Mouse (Mus musculus) kidney, adult 8-10 months (tissue): ENCODE results near the gene Ceacam18.
A peak's percentile ranks its signal among the peaks of the same experiment; 100 is the strongest.
"Not testable (repeated sequence)": the region's sequence is repeated elsewhere in the genome, so short reads cannot be mapped to it uniquely, and the experiment has no call there.

Source experiments
- DNase-seq, 2 experiments: peaks; one replicate each; pipeline ENCODE4 v3.0.0; 2022

Gene Ceacam18

DNA sequence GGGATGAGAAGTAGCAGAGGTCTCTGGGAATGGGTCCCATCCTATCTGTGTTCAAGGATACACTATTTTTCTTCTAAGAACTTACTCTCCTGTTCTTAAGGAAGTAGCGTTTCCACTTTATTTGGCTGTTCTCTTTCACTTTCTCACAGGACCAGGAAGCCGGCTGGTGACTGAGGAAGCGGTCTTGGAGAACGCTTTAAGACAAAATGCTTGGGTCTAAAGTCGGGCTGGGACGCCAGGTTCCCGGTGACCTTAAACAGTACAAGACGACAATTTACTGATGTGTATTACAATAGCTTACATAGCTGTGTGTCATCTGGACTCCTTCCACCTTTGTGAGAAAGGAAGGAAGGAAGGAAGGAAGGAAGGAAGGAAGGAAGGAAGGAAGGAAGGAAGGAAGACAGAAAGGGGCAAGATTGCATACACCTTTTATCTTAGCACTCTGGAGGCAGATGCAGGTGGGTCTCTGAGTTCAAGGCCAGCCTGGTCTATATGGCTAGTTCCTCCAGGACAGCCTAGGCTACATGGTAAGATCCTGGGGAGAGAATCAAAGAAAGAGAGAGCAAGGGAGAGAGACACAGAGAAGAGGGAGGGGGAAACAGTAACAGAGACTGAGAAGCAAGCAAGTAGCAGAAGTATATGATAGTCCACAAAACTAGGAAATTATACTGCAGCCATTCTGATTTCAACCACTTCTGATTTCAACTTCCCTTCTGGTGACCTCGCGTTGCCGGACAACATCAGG is 36.7 kb downstream of the Ceacam18 start:
- peak in 1 of 2 experiments; percentile 14 for DNase-seq

DNA sequence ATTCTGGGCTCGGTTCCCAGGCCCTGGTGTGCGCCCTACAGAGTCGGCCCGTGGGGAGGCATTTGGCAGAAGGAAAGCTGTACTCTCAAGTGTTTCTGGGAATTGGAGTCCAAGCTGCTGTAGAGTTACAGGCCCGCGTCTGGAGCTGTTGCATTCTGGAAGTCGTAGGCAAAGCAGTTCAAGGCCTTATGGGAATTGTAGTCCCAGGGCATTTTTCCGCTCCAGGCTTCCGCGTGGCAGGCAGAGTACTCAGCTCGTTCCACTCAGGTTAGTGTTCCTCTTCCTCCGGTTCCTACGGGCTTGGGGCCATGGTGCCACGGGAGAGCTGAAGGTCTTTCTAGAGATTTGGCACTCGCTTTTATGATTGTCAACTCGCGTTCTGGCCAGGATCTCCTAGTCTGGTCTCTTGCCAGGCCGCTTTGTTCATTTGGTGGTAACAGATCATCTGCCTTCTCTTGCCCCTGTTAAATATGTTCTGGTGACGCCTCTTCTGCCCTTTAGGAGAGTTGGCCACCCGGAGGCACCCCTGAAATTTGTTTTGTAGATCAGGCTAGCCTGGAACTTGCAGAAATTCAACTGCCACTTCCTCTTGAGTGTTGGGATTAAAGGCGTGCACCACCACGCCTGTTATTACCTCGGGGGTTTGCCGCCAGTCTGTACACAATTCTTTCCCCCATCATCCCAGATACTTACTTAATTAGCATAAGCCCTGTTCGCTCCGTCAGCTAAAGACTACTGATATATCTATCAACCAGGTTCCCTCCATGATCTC is 37.5 kb downstream of the Ceacam18 start, which contains the start of gene Ctu1:
TSS of gene Ctu1 (plus strand) at position 208 of the 772 bp plus-strand sequence.
- peak; percentile 93 to 97 for DNase-seq

DNA sequence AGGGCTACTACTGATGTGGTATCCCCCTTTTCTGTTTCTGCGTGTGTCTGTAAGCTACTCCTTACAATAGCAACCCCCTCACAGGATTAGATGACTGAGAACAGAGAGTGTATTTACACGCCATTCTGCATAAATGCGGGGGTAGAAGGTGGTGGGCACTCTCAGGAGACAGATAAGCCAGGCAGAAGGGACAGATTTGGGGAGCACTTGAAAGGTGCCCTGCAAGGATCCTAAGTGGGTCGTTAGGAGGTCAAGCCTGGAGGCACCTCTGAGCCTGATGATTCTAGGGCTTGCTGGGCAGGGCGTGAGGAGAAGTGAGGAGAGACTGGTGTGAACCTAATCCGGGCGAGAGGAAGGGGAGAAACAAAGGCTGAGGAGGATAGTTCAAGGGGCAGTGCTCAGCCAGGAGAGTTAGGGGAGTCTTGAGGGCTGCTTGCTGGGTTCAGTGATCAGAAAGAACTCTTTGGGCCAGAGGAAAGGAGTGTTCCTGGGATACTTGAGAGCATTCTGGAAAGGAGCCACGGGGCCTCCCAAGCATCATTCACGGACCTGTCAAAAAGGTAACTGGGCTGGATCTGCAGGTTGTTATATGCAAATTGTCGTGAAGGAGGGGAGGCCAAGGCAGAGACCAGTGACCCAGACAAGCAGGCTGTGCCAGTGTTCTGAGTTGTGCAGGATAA is 38.2 kb downstream of the Ceacam18 start:
- DNase-seq: peak; percentile 20 to 27

DNA sequence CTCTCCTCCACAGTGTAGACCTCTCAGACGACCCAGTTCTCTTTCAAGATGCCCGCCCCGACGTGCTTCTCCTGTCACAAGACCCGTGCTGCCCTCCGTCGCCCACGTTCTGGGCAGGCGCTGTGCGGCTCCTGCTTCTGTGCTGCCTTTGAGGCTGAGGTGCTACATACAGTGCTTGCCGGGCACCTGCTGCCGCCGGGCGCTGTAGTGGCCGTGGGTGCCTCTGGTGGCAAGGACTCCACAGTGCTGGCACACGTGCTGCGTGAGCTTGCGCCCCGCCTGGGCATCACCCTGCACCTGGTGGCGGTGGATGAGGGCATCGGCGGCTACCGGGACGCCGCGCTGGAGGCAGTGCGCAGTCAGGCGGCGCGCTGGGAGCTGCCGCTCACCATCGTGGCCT is 40.6 kb downstream of the Ceacam18 start:
- no peak for DNase-seq

DNA sequence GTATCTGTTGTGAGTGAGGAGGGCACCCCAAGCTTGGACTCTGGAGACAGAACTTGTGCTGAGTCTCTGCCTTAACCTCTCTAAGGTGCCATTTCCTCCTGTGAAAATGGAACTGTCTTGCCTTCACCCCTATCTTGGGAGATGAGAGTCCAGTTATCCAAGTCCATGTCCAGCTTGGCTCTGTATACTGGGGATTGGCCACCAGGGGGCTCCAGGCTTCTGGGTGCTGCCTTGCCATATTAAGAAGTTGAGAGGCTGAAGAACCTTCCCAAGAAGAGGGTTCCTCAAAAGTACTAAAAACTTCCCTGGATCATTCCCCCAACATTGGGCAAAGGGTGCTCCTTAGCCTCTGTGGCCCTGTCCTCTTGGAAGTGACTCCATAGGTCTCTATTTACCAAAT is 44.0 kb downstream of the Ceacam18 start:
- DNase-seq: peak in 1 of 2 experiments; percentile 59

DNA sequence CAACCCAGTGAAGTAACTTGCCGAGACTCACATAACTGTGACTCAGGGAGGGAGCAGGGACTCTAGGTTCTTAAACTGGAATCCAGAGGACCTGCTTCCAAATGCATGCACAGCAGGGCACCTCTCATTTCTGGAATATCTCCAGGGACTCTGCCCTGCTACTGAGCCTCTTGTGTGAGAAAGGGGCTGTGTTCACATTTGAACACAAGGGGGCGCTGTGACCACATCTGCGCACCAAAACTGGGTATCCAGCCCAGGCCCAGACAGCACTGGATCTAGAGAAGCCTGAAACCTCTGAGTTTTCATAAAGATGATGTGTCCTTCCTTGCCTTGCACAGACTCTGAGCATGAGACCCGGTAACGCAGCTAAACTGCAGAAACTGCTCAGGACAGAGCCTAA is 46.5 kb downstream of the Ceacam18 start:
- DNase-seq: peak in 1 of 2 experiments; percentile 52

DNA sequence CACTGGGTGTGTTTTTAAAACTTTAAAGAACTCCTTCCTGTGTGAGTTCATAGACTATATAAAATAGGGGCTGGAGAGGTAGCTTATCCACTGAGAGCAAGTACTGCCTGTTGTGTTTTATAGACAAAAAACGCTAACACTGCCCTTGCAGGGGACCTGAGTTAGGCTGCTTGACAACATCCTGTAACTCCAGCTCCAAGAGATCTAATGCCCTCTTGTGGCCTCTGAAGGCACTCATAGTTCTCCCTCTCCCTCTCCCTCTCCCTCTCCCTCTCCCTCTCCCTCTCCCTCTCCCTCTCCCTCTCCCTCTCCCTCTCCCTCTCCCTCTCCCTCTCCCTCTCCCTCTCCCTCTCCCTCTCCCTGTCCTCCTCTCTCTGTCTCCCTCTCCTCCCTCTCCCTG is 48.0 kb downstream of the Ceacam18 start:
- not testable (repeated sequence) for DNase-seq

DNA sequence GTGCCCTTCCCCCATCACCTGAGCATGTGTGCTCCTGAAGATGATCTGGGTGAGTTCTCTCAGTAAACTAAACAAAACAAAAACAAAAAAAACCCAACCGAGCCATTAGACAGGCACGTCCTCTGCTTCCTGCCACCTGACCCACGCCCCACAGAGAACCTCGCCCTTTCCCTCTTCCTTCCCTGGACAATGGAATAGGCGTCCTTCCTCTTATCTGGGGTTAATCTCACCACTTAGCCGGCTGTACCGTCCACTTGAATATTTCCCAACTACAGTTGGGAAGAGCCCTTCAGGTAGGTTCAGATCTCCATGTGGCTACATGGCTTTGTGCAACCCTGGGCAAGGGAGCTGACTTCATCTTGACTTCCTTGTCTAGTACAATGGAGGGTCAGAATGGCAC is 50.6 kb downstream of the Ceacam18 start:
- DNase-seq: no peak

DNA sequence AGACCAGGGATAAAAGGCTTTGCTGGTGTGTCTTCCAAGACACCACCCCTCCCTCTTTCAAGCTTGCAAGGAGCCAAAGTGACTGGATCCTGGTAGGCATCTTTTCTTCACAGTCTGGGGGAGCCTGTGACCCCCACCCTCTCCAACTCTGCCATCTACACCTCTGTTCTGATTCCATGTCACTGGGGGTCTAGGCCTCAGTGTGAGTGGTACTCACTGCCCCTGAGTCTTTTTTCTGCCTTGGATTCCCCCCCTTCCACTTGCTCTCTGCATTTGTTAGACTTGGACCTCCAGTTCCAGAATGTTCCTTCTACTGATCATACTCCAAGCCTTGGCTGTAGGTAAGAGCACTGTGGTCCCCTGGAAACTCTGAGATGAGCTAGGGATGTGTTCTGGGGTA is 55.6 kb downstream of the Ceacam18 start, which contains the start of gene Klk14:
TSS of gene Klk14 (plus strand) at position 301 of the 400 bp plus-strand sequence.
- no peak for DNase-seq
